Mouse (Mus musculus) liver, postnatal 0 days (tissue): ENCODE data around the gene Cyp2c38. TPM values are rescaled to one million over a fixed set of nuclear protein-coding genes. Genes with fewer than 3 reads are reported as not detected.
"Not testable (repeated sequence)": the region's sequence is repeated elsewhere in the genome, so short reads cannot be mapped to it uniquely, and the experiment has no call there.

Source experiments
- ATAC-seq: fragments of 200-750 bp; cut with Nextera tagmentation; 2 replicates; pipeline ENCODE4 v1.8.0; 2017; ENCODE audit warnings: mild to moderate bottlenecking, moderate library complexity
- DNase-seq: peaks from one replicate; pipeline ENCODE4 v3.0.0-alpha.2; 2016
- H3K27ac ChIP-seq: fragments of 300-500 bp; sonication (generic); 2 replicates; pipeline ENCODE4 v1.5.1; 2014; ENCODE audit warnings: antibody characterized with exemption, moderate library complexity, mild to moderate bottlenecking, low read depth
- H3K27me3 ChIP-seq: fragments of 300-500 bp; sonication (generic); 2 replicates; pipeline ENCODE4 v1.6.1; 2014; ENCODE audit warnings: low read length, control low read depth, mixed read lengths; ENCODE audit not compliant: insufficient read depth
- H3K36me3 ChIP-seq: fragments of 300-500 bp; sonication (generic); replicated peaks from 2 replicates; pipeline ENCODE4 v1.6.1; 2014; ENCODE audit warnings: mild to moderate bottlenecking, control low read depth, low read length, moderate library complexity, mixed read lengths; ENCODE audit not compliant: insufficient read depth
- H3K4me1 ChIP-seq: fragments of 300-500 bp; sonication (generic); 2 replicates; pipeline ENCODE4 v1.6.1; 2014; ENCODE audit warnings: antibody characterized with exemption, mild to moderate bottlenecking, control low read depth; ENCODE audit not compliant: insufficient read depth
- H3K4me2 ChIP-seq: fragments of 300-500 bp; sonication (generic); 2 replicates; pipeline ENCODE4 v1.6.1; 2014; ENCODE audit warnings: low read depth, mild to moderate bottlenecking, low read length, moderate library complexity, mixed read lengths
- H3K4me3 ChIP-seq: fragments of 300-500 bp; sonication (generic); 2 replicates; pipeline ENCODE4 v1.5.1; 2014; ENCODE audit warnings: low read depth, low read length
- H3K9ac ChIP-seq: fragments of 300-500 bp; sonication (generic); replicated peaks from 2 replicates; pipeline ENCODE4 v1.6.1; 2014; ENCODE audit warnings: mild to moderate bottlenecking, moderate library complexity
- H3K9me3 ChIP-seq: fragments of 300-500 bp; sonication (generic); 2 replicates; pipeline ENCODE4 v1.6.1; 2016; ENCODE audit warnings: mild to moderate bottlenecking, control low read depth, low read length, mixed read lengths
- CTCF ChIP-seq: sonication (generic); IDR thresholded peaks from 2 replicates; pipeline ENCODE4 v1.5.1; 2016; ENCODE audit warnings: antibody characterized with exemption, low read depth
- EP300 ChIP-seq: IDR thresholded peaks from 2 replicates; pipeline ENCODE4 v1.6.1; 2016; ENCODE audit warnings: antibody characterized with exemption, low read depth, mild to moderate bottlenecking
- WGBS: fragments of 180-500 bp; shearing (Covaris S2); extraction: QIAGEN DNeasy Blood & Tissue Kit; methylation state at CpG from one replicate; pipeline ENCODE4 v1.1.7; 2014; ENCODE audit not compliant: insufficient replicate concordance; 5-methylcytosine and 5-hydroxymethylcytosine counted together
- polyA plus RNA-seq: library from polyadenylated mRNA; unstranded; fragments of >200 nt; fragmentation: Nextera tagmentation; extraction: Ambion mirVana; gene quantifications from 2 replicates; pipeline ENCODE4 v1.2.1, GENCODE M21; 2015

The Cyp2c38 gene
- polyA plus RNA-seq, result not detected in 2 replicates

DNA sequence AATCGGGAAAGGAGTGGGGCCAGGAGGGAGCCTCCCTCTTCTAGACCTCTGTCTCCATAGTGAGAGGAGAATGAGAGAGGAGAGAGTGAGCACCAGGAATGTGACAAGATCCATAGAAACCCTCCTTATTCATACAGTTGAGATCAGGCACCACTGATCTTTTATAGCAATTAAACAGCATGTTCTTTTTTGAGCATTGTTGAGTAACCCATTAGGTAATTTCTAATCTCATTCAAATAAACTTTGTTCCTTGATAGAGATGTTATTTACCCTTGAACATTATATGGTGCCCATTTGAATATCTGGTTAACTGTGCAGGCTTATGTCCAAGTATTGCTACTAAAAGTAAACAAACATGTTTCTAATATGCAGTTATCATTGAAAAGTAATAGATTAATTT lies at the start of gene Cyp2c38:
TSS of gene Cyp2c38 (minus strand) at position 135 of the 400 bp plus-strand sequence.
- TF ChIP-seq EP300 (no peak), CTCF (no peak)
- WGBS, result 78% methylated on average over 1 of the region's 1 CpGs
- DNase-seq (no peak), ATAC-seq (no peak)
- Histone ChIP-seq H3K27ac (no peak within 1 kb of the TSS), H3K9me3 (no peaks in the 10 kb centered on the region), H3K36me3 (no peaks in the 10 kb centered on the region), H3K4me3 (no peak within 1 kb of the TSS), H3K27me3 (no peaks in the 10 kb centered on the region), H3K9ac (no peak within 1 kb of the TSS), H3K4me2 (no peak within 1 kb of the TSS), H3K4me1 (no peaks in the 10 kb centered on the region)

DNA sequence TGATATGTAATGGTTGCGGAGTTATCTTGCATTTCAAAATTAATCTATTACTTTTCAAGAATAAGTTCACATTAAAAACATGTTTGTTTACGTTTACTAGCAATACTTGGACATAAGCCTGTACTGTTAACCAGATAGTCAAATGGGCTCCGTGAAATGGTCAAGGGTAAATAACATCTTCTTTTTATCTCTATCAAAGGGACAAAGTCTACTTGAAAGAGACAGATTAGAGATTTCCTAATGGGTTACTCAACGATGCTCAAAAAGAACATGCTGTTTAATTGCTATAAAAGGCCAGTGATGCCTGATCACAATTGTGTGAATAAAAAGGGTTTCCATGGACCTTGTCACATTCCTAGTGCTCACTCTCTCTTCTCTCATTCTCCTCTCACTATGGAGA lies 47.7 kb upstream of the Cyp2c38 start, which contains the start of gene Cyp2c39:
TSS of gene Cyp2c39 (plus strand) at position 329 of the 400 bp plus-strand sequence.
- H3K27me3 ChIP-seq, result no peaks in the 10 kb centered on the region
- ATAC-seq, result peak; percentile 62
- H3K9me3 ChIP-seq, result no peaks in the 10 kb centered on the region
- H3K4me2 ChIP-seq, result no peak within 1 kb of the TSS
- no peak within 1 kb of the TSS for H3K4me3 ChIP-seq
- no peaks in the 10 kb centered on the region for H3K36me3 ChIP-seq
- WGBS, result 58% methylated on average over 4 of the region's 4 CpGs
- DNase-seq, result no peak
- peak within 1 kb of the TSS; percentile 66 for H3K27ac ChIP-seq
- TF ChIP-seq CTCF, result no peak
- TF ChIP-seq EP300, result no peak
- H3K9ac ChIP-seq, result no peak within 1 kb of the TSS
- H3K4me1 ChIP-seq, result no peaks in the 10 kb centered on the region

DNA sequence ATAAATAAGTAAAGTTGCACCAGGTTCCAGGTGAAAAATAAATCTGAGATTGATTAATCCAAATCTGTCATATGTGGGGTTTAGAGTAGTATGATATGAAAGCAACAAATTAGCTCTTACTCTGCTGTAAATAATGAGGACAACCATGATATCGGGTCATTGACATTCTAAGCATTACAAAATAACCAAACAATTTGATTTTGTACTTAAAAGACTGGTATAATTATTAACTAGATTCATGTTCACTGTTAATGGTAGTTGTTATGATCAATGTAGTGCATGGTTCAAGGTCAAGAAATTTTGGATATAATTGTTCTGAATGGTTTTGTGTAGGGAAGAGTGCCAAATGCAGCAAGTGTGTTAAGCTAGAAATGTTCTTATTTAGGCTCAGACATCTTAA lies 46.7 kb upstream of the Cyp2c38 start:
- H3K4me1 ChIP-seq, result no peaks in the 10 kb centered on the region
- WGBS, result 43% methylated on average over 1 of the region's 1 CpGs
- H3K9me3 ChIP-seq, result no peaks in the 10 kb centered on the region
- no peak overlapping the region for H3K9ac ChIP-seq
- ATAC-seq, result peak; percentile 84
- no peaks in the 10 kb centered on the region for H3K36me3 ChIP-seq
- no peaks in the 10 kb centered on the region for H3K27me3 ChIP-seq
- H3K4me2 ChIP-seq, result no peak overlapping the region
- no peak for DNase-seq
- H3K27ac ChIP-seq, result peak overlapping the region; percentile 66
- no peak overlapping the region for H3K4me3 ChIP-seq
- peak; percentile 25 for TF ChIP-seq EP300
- TF ChIP-seq CTCF, result no peak

DNA sequence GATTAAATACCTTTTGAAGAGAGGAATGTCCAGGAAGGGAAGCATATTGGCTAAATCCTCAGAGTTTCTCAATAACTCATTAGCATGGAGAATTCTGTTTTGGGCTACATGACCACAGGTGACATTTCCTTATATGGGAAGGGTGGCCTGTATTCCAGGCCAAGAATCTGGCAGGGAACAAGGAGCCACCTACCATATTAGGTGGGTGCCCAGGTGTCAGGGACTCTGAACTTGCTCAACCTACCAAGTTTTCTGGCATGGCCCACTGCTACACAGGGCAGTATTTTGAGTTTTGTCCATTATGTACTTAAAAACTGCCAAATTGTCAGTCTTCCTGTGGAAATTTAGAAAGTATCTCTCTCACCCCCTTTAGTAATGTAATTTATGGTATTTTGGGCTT lies 43.5 kb upstream of the Cyp2c38 start:
- no peaks in the 10 kb centered on the region for H3K27me3 ChIP-seq
- H3K4me2 ChIP-seq, result no peak overlapping the region
- H3K36me3 ChIP-seq, result no peaks in the 10 kb centered on the region
- no peaks in the 10 kb centered on the region for H3K4me1 ChIP-seq
- H3K27ac ChIP-seq, result no peak overlapping the region
- ATAC-seq (no peak), DNase-seq (no peak)
- no peaks in the 10 kb centered on the region for H3K9me3 ChIP-seq
- no peak for TF ChIP-seq EP300
- no peak for TF ChIP-seq CTCF
- H3K4me3 ChIP-seq, result no peak overlapping the region
- no peak overlapping the region for H3K9ac ChIP-seq

DNA sequence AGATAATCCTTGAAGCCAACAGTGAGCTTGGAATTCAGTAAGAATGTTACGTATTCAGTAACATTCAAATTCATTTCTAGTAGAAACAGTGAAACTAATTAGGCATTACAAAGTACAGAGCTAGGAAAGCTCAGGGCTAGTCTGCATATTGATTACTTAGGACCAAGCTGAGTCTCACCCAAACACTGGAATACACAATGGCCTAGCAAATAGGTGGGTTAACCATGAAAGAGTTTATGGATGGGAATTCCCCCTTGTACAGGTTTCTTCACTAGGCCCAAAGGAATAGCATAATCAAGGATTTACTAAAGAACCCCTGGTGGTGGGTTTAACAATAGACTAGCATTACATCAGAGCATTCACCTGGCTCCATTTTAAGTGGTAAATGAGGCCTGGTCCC lies 21.1 kb upstream of the Cyp2c38 start:
- not testable (repeated sequence) for H3K4me2 ChIP-seq

DNA sequence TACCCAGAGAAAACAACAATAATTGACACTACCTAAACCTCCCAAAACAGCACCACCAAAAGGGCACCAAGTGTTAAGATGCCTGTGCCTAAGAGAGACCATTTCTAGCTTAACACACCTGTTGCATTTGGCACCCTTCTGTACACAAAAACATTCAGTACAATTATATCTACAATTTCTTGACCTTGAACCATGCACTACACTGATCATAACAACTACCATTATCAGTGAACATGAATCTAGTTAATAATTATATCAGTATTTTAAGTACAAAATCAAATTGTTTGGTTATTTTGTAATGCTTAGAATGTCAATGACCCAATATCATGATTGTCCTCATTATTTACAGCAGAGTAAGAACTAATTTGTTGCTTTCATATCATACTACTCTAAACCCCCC lies 1.0 kb upstream of the Cyp2c38 start:
- no peak overlapping the region for H3K4me2 ChIP-seq
- no peak overlapping the region for H3K9ac ChIP-seq
- no peak for ATAC-seq
- no peaks in the 10 kb centered on the region for H3K4me1 ChIP-seq
- no peaks in the 10 kb centered on the region for H3K27me3 ChIP-seq
- no peak overlapping the region for H3K27ac ChIP-seq
- no peak for DNase-seq
- TF ChIP-seq EP300, result no peak
- TF ChIP-seq CTCF, result no peak
- H3K9me3 ChIP-seq, result no peaks in the 10 kb centered on the region
- H3K4me3 ChIP-seq, result no peak overlapping the region
- H3K36me3 ChIP-seq, result no peaks in the 10 kb centered on the region

More for the DNA sequence above, 21.1 kb upstream of the Cyp2c38 start:
- not testable (repeated sequence) for DNase-seq, H3K9ac ChIP-seq, H3K27me3 ChIP-seq, H3K36me3 ChIP-seq, H3K4me1 ChIP-seq, H3K27ac ChIP-seq, ATAC-seq, H3K9me3 ChIP-seq, H3K4me3 ChIP-seq
- WGBS, result 93% methylated on average over 1 of the region's 1 CpGs

Other genes starting within 250 kb of the Cyp2c38 start
- gene Cyp2c29, start 193.7 kb downstream of the Cyp2c38 start, polyA plus RNA-seq, result 0.31 and 0.33 TPM in 2 replicates
- not detected in 2 replicates for gene Cyp2c39, start 47.8 kb upstream of the Cyp2c38 start, polyA plus RNA-seq
- gene Cyp2c67, start 186.0 kb upstream of the Cyp2c38 start, polyA plus RNA-seq, result 9.2 and 14.6 TPM in 2 replicates